In genomic region chr15:86182646-86183045, GRCm38 (mm10) we compare ENCODE assay signal across 8 mouse cellular contexts. TPM values are rescaled to one million over a fixed set of nuclear protein-coding genes. Genes with fewer than 3 reads are reported as not detected.
DNase-seq lines count a peak whose midpoint lies in the region; ATAC-seq lines count a peak whose summit lies in the region.

No protein-coding gene starts in this region.

- no peaks in the 10 kb centered on the region for H3K36me3 ChIP-seq in hindbrain, embryonic 13.5 days
- H3K36me3 ChIP-seq in hindbrain, embryonic 10.5 days, result no peaks in the 10 kb centered on the region

- intact Hi-C loops in left cerebral cortex, postnatal 14 days (cut with DNase I), result no loop called here

- DNase-seq in hindbrain, embryonic 10.5 days (ENCODE audit: low spot score), result no peak
- DNase-seq in MN1 (ENCODE audit: low spot score), result peak; percentile 88
- peak; percentile 79 to 80 for DNase-seq in heart, adult 9 months (ENCODE audit: low spot score in 2 of 2)
- peak; percentile 54 to 67 for DNase-seq in left cerebral cortex, postnatal 14 days (ENCODE audit: low spot score in 2 of 2)
- peak; percentile 95 for DNase-seq in natural killer cell, adult 2 months (ENCODE audit: low spot score in 2 of 2)
- peak; percentile 84 for DNase-seq in thymus, postnatal 4 days
- no peak for DNase-seq in yolk sac, embryonic 10.5 days (ENCODE audit: low spot score)

- H3K4me1 ChIP-seq in hindbrain, embryonic 13.5 days (replicated peaks), result peaks cover 42% of the 10 kb centered on the region
- peaks cover 43% of the 10 kb centered on the region for H3K4me1 ChIP-seq in hindbrain, embryonic 10.5 days (replicated peaks)

- 0 out of 2 replicates have a peak overlapping the region, but pooled peaks have one; percentile 43 for H3K9ac ChIP-seq in hindbrain, embryonic 13.5 days

- peak overlapping the region; percentile 17; the same call in 1 of the 2 replicates for H3K4me2 ChIP-seq in hindbrain, embryonic 13.5 days

- 55% methylated on average over 12 of the region's 13 CpGs for WGBS in hindbrain, embryonic 13.5 days
- 66% methylated on average over 13 of the region's 13 CpGs for WGBS in hindbrain, embryonic 10.5 days

- peak overlapping the region; percentile 40 for H3K27ac ChIP-seq in hindbrain, embryonic 13.5 days
- H3K27ac ChIP-seq in hindbrain, embryonic 10.5 days, result no peak overlapping the region

- H3K27me3 ChIP-seq in hindbrain, embryonic 13.5 days, result no peaks in the 10 kb centered on the region
- peaks cover 20% of the 10 kb centered on the region for H3K27me3 ChIP-seq in hindbrain, embryonic 10.5 days (ENCODE audit: insufficient read depth, poor library complexity, severe bottlenecking)

- no peak for ATAC-seq in hindbrain, embryonic 13.5 days (ENCODE audit: low FRiP score)

- no peak overlapping the region for H3K4me3 ChIP-seq in hindbrain, embryonic 13.5 days
- H3K4me3 ChIP-seq in hindbrain, embryonic 10.5 days, result no peak overlapping the region

- H3K9me3 ChIP-seq in hindbrain, embryonic 13.5 days, result no peaks in the 10 kb centered on the region
- no peaks in the 10 kb centered on the region for H3K9me3 ChIP-seq in hindbrain, embryonic 10.5 days

RNA-seq across cellular contexts. Expression of gene Cerk, which starts 3.3 kb away (rescaled TPM):
- 24.3 and 24.5 TPM in 2 replicates for polyA plus RNA-seq in hindbrain, embryonic 13.5 days (2015; fragmentation: Nextera tagmentation; extraction: Ambion mirVana)
- 12.8 and 15.9 TPM in 2 replicates for polyA plus RNA-seq in hindbrain, embryonic 10.5 days (2016; fragmentation: Nextera tagmentation; extraction: Ambion mirVana)
- 10 to 100 TPM; 46.6 to 46.8 TPM for total RNA-seq in left cerebral cortex, postnatal 14 days (2021)

RNA-seq across cellular contexts. Expression of gene Tbc1d22a, which starts 31.6 kb away (rescaled TPM):
- polyA plus RNA-seq in hindbrain, embryonic 13.5 days (2015; fragmentation: Nextera tagmentation; extraction: Ambion mirVana), result 12.1 and 13.5 TPM in 2 replicates
- 13.4 and 13.5 TPM in 2 replicates for polyA plus RNA-seq in hindbrain, embryonic 10.5 days (2016; fragmentation: Nextera tagmentation; extraction: Ambion mirVana)
- total RNA-seq in left cerebral cortex, postnatal 14 days (2021), result 10 to 100 TPM; 23.2 to 24.5 TPM

Comparison
In these comparisons a context has a peak if more than half of its experiments do, and no peak if none do; other contexts are left out.
1. DNase-seq: peak in MN1 (single experiment), heart, adult 9 months (2 of 2), left cerebral cortex, postnatal 14 days (2 of 2), natural killer cell, adult 2 months (2 of 2) and thymus, postnatal 4 days (single experiment); none in hindbrain, embryonic 10.5 days (single experiment) and yolk sac, embryonic 10.5 days (single experiment).